In genomic region chr3:85970742-85971598, GRCm38 (mm10) we compare ENCODE assay signal across 8 mouse cellular contexts. TPM values are rescaled to one million over a fixed set of nuclear protein-coding genes. Genes with fewer than 3 reads are reported as not detected.
DNase-seq lines count a peak whose midpoint lies in the region; ATAC-seq and TF ChIP-seq lines count a peak whose summit lies in the region.

Sh3d19 (plus strand) TSS chr3:85971109.

- H3K4me3 ChIP-seq in cerebellum, adult 2 months (replicated peaks; ENCODE audit: insufficient read depth, low read depth, low read length) = peak within 1 kb of the TSS; percentile 71
- peak within 1 kb of the TSS; percentile 94 for H3K4me3 ChIP-seq in forebrain, postnatal 0 days (ENCODE audit: low read depth, low read length)
- H3K4me3 ChIP-seq in liver, embryonic 16.5 days (ENCODE audit: low read depth, low read length) = peak within 1 kb of the TSS; percentile 73
- peak within 1 kb of the TSS; percentile 75 for H3K4me3 ChIP-seq in neural tube, embryonic 14.5 days (ENCODE audit: low read depth, low read length)

- H3K9me3 ChIP-seq in forebrain, postnatal 0 days (ENCODE audit: low read length) = no peaks in the 10 kb centered on the region
- H3K9me3 ChIP-seq in liver, embryonic 16.5 days (replicated peaks; ENCODE audit: control insufficient read depth, low read length) = no peaks in the 10 kb centered on the region
- no peaks in the 10 kb centered on the region for H3K9me3 ChIP-seq in neural tube, embryonic 14.5 days (ENCODE audit: control insufficient read depth, low read length)

- peak; percentile 89 for ATAC-seq in forebrain, postnatal 0 days
- peak; percentile 91 for ATAC-seq in liver, embryonic 16.5 days (ENCODE audit: low read depth)
- peak; percentile 94 for ATAC-seq in neural tube, embryonic 14.5 days (ENCODE audit: low read depth)

- peak within 1 kb of the TSS; percentile 83 for H3K4me2 ChIP-seq in forebrain, postnatal 0 days (ENCODE audit: low read depth)
- H3K4me2 ChIP-seq in liver, embryonic 16.5 days (ENCODE audit: low read depth, low read length) = peak within 1 kb of the TSS; percentile 82
- peak within 1 kb of the TSS; percentile 64 for H3K4me2 ChIP-seq in neural tube, embryonic 14.5 days (ENCODE audit: low read depth, low read length)

- whole genome bisulfite sequencing in cerebellum, adult 2 months = 1% methylated on average over 67 of the region's 73 CpGs
- WGBS in forebrain, postnatal 0 days = under 1% methylated on average over 55 of the region's 73 CpGs
- 2% methylated on average over 73 of the region's 73 CpGs for WGBS in large intestine, adult 2 months
- 1% methylated on average over 66 of the region's 73 CpGs for WGBS in liver, embryonic 16.5 days (ENCODE audit: insufficient replicate concordance)
- WGBS in neural tube, embryonic 14.5 days = 0% methylated on average over 54 of the region's 73 CpGs

- intact Hi-C loops in heart, postnatal 10 days (cut with DNase I) = loop anchor here (5.0 kb wide), 1 partner anchor 86 kb away; no protein-coding TSS in a partner anchor

- DNase-seq in Muller cell, postnatal 12 days (ENCODE audit: inconsistent ontology term) = peak; percentile 92
- peak; percentile 78 for DNase-seq in cerebellum, adult 2 months
- peak; percentile 68 for DNase-seq in forebrain, postnatal 0 days
- peak; percentile 81 to 85 for DNase-seq in heart, postnatal 10 days
- no peak for DNase-seq in large intestine, adult 2 months (ENCODE audit: low read depth, low spot score)
- DNase-seq in urinary bladder, postnatal 10 days (ENCODE audit: low spot score) = peak; percentile 54

- no peaks in the 10 kb centered on the region for H3K36me3 ChIP-seq in forebrain, postnatal 0 days (ENCODE audit: insufficient read depth)
- H3K36me3 ChIP-seq in liver, embryonic 16.5 days (ENCODE audit: control insufficient read depth, insufficient read depth) = no peaks in the 10 kb centered on the region
- no peaks in the 10 kb centered on the region for H3K36me3 ChIP-seq in neural tube, embryonic 14.5 days (ENCODE audit: control insufficient read depth, insufficient read depth, low read length)

- peaks cover 4% of the 10 kb centered on the region; the same call in 1 of the 2 replicates for H3K4me1 ChIP-seq in cerebellum, adult 2 months (ENCODE audit: control insufficient read depth, insufficient read depth, low read length)
- peaks cover 5% of the 10 kb centered on the region; the same call in 1 of the 2 replicates for H3K4me1 ChIP-seq in forebrain, postnatal 0 days (ENCODE audit: insufficient read depth)
- peaks cover 9% of the 10 kb centered on the region for H3K4me1 ChIP-seq in liver, embryonic 16.5 days (ENCODE audit: control insufficient read depth, low read depth, low read length)
- no peaks in the 10 kb centered on the region for H3K4me1 ChIP-seq in neural tube, embryonic 14.5 days (ENCODE audit: control insufficient read depth, insufficient read depth, low read length)

- peak within 1 kb of the TSS; percentile 86 for H3K9ac ChIP-seq in forebrain, postnatal 0 days
- H3K9ac ChIP-seq in liver, embryonic 16.5 days (ENCODE audit: low read depth, low read length) = peak within 1 kb of the TSS; percentile 65
- H3K9ac ChIP-seq in neural tube, embryonic 14.5 days (replicated peaks; ENCODE audit: low read depth, low read length) = peak within 1 kb of the TSS; percentile 89

- TF ChIP-seq POLR2A in cerebellum, adult 2 months (IDR thresholded peaks at IDR 0.05; ENCODE audit: borderline replicate concordance, insufficient read depth, low read length) = no peak

- no peaks in the 10 kb centered on the region for H3K27me3 ChIP-seq in cerebellum, adult 2 months (ENCODE audit: control insufficient read depth, insufficient read depth, low read length)
- H3K27me3 ChIP-seq in forebrain, postnatal 0 days (ENCODE audit: insufficient read depth, low read length) = no peaks in the 10 kb centered on the region
- peaks cover 3% of the 10 kb centered on the region for H3K27me3 ChIP-seq in liver, embryonic 16.5 days (ENCODE audit: control insufficient read depth, insufficient read depth, low read depth, low read length)
- H3K27me3 ChIP-seq in neural tube, embryonic 14.5 days (ENCODE audit: control insufficient read depth, insufficient read depth, low read length) = no peaks in the 10 kb centered on the region

- peak within 1 kb of the TSS; percentile 43; the same call in 1 of the 2 replicates for H3K27ac ChIP-seq in cerebellum, adult 2 months (ENCODE audit: insufficient read depth, low read length)
- H3K27ac ChIP-seq in forebrain, postnatal 0 days (ENCODE audit: low read depth, low read length) = peak within 1 kb of the TSS; percentile 72
- peak within 1 kb of the TSS; percentile 69 for H3K27ac ChIP-seq in liver, embryonic 16.5 days (ENCODE audit: low read length)
- H3K27ac ChIP-seq in neural tube, embryonic 14.5 days (ENCODE audit: low read depth, low read length) = 0 out of 2 replicates have a peak within 1 kb of the TSS, but pooled peaks have one; percentile 28

- TF ChIP-seq CTCF in cerebellum, adult 2 months (IDR thresholded peaks at IDR 0.05; ENCODE audit: borderline replicate concordance, insufficient read depth, low read depth, low read length) = no peak
- TF ChIP-seq CTCF in forebrain, postnatal 0 days (IDR thresholded peaks at IDR 0.05; ENCODE audit: low read depth) = no peak

RNA-seq across cellular contexts. Expression of gene Sh3d19, which starts in this region (rescaled TPM):
- 14.5 and 15.1 TPM in 2 replicates for polyA plus RNA-seq in cerebellum, adult 2 months (2012; rRNA removed)
- 25.1 and 33.4 TPM in 2 replicates for total RNA-seq in forebrain, postnatal 0 days (2014; rRNA removed)
- polyA plus RNA-seq in forebrain, postnatal 0 days (2015; fragmentation: Nextera tagmentation; extraction: Ambion mirVana) = 9.9 and 14.3 TPM in 2 replicates
- 10 to 100 TPM; 23.4 to 27.8 TPM for total RNA-seq in heart, postnatal 10 days (2021)
- polyA plus RNA-seq in large intestine, adult 2 months (2012; rRNA removed) = 24.2 and 76.6 TPM in 2 replicates
- 6.6 and 8.4 TPM in 2 replicates for polyA plus RNA-seq in liver, embryonic 16.5 days (2015; fragmentation: Nextera tagmentation; extraction: Ambion mirVana)
- polyA plus RNA-seq in neural tube, embryonic 14.5 days (2014; fragmentation: Nextera tagmentation; extraction: Ambion mirVana) = 14.4 and 15.5 TPM in 2 replicates
